Mouse (Mus musculus): ENCODE data around the gene Wbp4. TPM values are rescaled to one million over a fixed set of nuclear protein-coding genes. Genes with fewer than 3 reads are reported as not detected.

Wbp4 gene
- total RNA-seq, 2 experiments from 2014 or later, result 18.8 to 21.6 TPM

Other genes starting within 250 kb of the Wbp4 start
- not detected for gene Zfp957, start 234.2 kb downstream of the Wbp4 start, total RNA-seq (2021)
- 10 to 100 TPM; 37.9 to 54.5 TPM for gene Rgcc, start 179.9 kb downstream of the Wbp4 start, total RNA-seq (2021)
- gene Naa16, start 90.7 kb downstream of the Wbp4 start, total RNA-seq (2021), result 10 to 100 TPM in 1 of 2 experiments, 1 to 10 TPM in 1; 10.0 to 10.6 TPM
- gene Mtrf1, start 83.7 kb downstream of the Wbp4 start, total RNA-seq (2021), result 1 to 10 TPM; 6.4 to 7.3 TPM
- 10 to 100 TPM; 10.3 to 12.0 TPM for gene Kbtbd7, start 55.0 kb downstream of the Wbp4 start, total RNA-seq (2021)
- gene Kbtbd6, start 29.7 kb downstream of the Wbp4 start, total RNA-seq (2021), result under 1 TPM; 0.17 to 0.29 TPM
- 10 to 100 TPM; 15.2 to 17.0 TPM for gene Elf1, start 326 bp downstream of the Wbp4 start, total RNA-seq (2021)
- gene Sugt1, start 106.2 kb upstream of the Wbp4 start, total RNA-seq (2021), result 10 to 100 TPM; 65.5 to 75.5 TPM
- gene Cnmd, start 180.7 kb upstream of the Wbp4 start, total RNA-seq (2021), result under 1 TPM; 0.62 to 0.81 TPM

All from heart, postnatal 25 days (tissue).